Mouse (Mus musculus) heart, embryonic 10.5 days (tissue): ENCODE measurements around the gene Cep83. TPM values are rescaled to one million over a fixed set of nuclear protein-coding genes. Genes with fewer than 3 reads are reported as not detected.
"Not testable (repeated sequence)": the region's sequence is repeated elsewhere in the genome, so short reads cannot be mapped to it uniquely, and the experiment has no call there.

Experiments
- DNase-seq: peaks from one replicate; pipeline ENCODE4 v3.0.0-alpha.2; 2017; ENCODE audit warnings: low spot score
- H3K27ac ChIP-seq: fragments of 300-500 bp; sonication (generic); 2 replicates; pipeline ENCODE4 v1.5.1; 2016; ENCODE audit warnings: mild to moderate bottlenecking
- H3K27me3 ChIP-seq: fragments of 300-500 bp; sonication (generic); 2 replicates; pipeline ENCODE4 v1.6.1; 2016; ENCODE audit warnings: mild to moderate bottlenecking; ENCODE audit not compliant: poor library complexity, insufficient read depth, severe bottlenecking
- H3K36me3 ChIP-seq: fragments of 300-500 bp; sonication (generic); 2 replicates; pipeline ENCODE4 v1.6.1; 2016; ENCODE audit warnings: mild to moderate bottlenecking, moderate library complexity
- H3K4me1 ChIP-seq: fragments of 300-500 bp; sonication (generic); 2 replicates; pipeline ENCODE4 v1.6.1; 2016; ENCODE audit warnings: mild to moderate bottlenecking
- H3K4me3 ChIP-seq: fragments of 300-500 bp; sonication (generic); 2 replicates; pipeline ENCODE4 v1.5.1; 2016; ENCODE audit warnings: mild to moderate bottlenecking, moderate library complexity
- H3K9me3 ChIP-seq: fragments of 300-500 bp; sonication (generic); 2 replicates; pipeline ENCODE4 v1.6.1; 2016; ENCODE audit warnings: mild to moderate bottlenecking, moderate library complexity
- WGBS: fragments of 180-500 bp; shearing (Covaris S2); methylation state at CpG from one replicate; pipeline ENCODE4 v1.1.7; 2016; 5-methylcytosine and 5-hydroxymethylcytosine counted together
- polyA plus RNA-seq: library from polyadenylated mRNA; unstranded; fragments of >200 nt; fragmentation: Nextera tagmentation; extraction: Ambion mirVana; gene quantifications from 2 replicates; pipeline ENCODE4 v1.2.1, GENCODE M21; 2016

Gene Cep83
- polyA plus RNA-seq, 1 experiment from 2014 or later = 19.6 TPM

DNA sequence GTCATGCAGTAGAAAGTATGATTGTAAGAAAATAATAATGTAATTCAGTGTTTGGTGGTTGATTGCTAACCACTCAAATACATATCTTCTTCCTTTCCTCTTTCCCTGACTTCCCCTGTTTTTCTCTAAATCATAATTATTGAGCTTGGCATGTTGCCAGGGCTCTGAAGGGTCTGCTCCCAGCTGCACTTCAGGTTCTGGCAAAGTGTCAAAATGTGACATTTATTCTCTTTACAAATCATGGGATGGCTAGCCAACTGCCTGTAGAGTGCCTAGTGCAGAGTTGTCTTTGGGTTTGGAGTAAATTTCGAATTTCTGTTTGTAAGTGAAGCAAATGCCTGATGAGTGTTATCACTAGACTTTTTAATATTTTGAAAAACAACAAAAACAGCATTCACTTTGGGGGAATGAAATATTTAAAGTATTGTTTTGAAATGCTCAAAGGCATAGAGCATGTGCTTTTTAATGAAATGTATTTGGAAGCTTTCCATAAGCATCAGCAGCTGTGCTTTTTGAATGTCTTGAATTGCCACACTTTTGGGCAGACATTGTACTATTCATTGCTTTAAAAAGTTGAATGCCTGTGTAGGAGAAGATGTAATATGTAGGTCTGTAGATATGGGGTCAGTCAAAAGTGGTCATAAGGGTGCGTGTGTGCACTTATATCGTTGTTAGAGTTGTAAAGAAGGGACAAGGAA is 21.3 kb downstream of the Cep83 start:
- Histone ChIP-seq H3K4me3 (no peak overlapping the region), H3K4me1 (no peaks in the 10 kb centered on the region), H3K36me3 (no peaks in the 10 kb centered on the region), H3K27me3 (no peaks in the 10 kb centered on the region), H3K9me3 (no peaks in the 10 kb centered on the region), H3K27ac (no peak overlapping the region)
- DNase-seq = no peak
- 94% methylated on average over 3 of the region's 3 CpGs for WGBS

DNA sequence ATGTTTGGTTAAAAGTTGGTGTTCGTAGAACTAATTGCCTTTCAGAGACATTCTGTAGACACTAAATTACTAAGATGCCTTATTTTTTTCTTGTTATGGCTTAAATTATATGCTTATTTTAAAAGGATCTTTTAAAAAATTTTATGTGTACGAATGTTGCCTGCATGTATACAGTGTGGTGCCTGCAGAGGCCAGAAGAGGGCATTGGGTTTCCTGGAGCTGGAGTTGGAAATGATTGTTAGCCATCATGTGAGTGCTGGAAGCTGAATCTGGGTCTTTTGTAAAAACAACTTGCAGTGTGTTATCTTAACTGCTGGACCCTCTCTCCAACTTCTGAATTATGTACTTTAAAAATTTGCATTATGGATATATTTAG is 21.9 kb downstream of the Cep83 start:
- H3K27me3 ChIP-seq = no peaks in the 10 kb centered on the region
- H3K9me3 ChIP-seq = no peaks in the 10 kb centered on the region
- no peak overlapping the region for H3K27ac ChIP-seq
- H3K36me3 ChIP-seq = no peaks in the 10 kb centered on the region
- 94% methylated on average over 2 of the region's 2 CpGs for WGBS
- no peaks in the 10 kb centered on the region for H3K4me1 ChIP-seq
- no peak overlapping the region for H3K4me3 ChIP-seq
- no peak for DNase-seq

DNA sequence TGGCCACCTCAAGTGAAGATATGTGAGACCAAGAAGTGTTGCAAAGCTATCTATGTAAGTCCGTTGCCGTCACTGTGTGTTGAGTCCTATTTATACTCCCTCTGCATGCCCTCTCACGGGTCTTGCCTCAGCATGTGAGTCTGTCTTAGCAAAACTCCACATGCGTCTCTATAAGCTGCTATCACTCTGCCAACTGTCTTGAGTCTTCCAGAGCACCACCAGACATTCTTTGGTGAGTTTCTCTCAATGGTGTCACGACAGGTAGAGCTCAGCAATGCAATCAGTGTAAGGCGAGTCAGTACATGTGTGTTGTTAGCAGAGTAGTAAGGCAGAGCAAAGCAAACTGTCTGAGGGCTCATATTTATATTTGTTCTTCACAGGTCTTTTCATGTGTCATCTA is 31.8 kb downstream of the Cep83 start:
- Histone ChIP-seq H3K27ac (no peak overlapping the region), H3K4me3 (no peak overlapping the region), H3K27me3 (no peaks in the 10 kb centered on the region), H3K4me1 (0 out of 2 replicates have a peak, but pooled peaks cover 3% of the 10 kb centered on the region), H3K9me3 (no peaks in the 10 kb centered on the region), H3K36me3 (peaks cover 10% of the 10 kb centered on the region)
- no peak for DNase-seq
- WGBS = 85% methylated on average over 6 of the region's 6 CpGs

DNA sequence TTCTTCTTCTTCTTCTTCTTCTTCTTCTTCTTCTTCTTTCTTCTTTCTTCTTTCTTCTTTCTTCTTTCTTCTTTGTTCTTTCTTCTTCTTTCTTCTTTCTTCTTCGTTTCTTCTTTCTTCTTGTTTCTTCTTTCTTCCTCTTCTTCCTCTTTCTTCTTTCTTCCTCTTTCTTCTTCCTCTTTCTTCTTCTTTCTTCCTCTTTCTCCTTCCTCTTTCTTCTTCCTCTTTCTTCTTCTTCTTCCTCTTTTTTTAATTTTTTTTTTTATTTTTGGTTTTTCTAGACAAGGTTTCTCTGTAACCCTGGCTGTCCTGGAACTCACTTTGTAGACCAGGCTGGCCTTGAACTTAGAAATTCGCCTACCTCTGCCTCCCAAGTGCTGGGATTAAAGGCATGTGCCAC is 39.6 kb downstream of the Cep83 start:
- H3K36me3 ChIP-seq = not testable (repeated sequence)
- WGBS = 92% methylated on average over 2 of the region's 2 CpGs

DNA sequence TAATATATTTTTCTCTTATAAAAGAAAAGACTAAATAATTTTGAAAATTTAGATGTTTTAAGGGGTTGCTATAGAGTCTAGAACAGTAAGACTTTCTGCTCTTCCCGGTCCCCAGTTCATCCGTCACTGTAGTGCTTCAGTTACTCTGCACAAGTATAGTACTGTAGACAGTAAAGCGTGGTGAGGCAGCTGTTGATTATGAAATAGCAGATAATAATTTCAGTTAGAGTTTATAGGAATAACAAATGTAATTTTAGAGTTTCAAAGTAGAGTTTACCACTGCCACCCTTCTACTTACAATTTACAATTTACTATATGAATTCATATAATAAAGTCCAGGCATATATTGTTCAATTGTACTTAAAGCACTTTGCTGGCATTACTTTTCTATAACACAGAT is 42.0 kb downstream of the Cep83 start:
- Histone ChIP-seq H3K4me3 (no peak overlapping the region), H3K36me3 (peaks cover 6% of the 10 kb centered on the region; the same call in 1 of the 2 replicates), H3K27ac (no peak overlapping the region), H3K27me3 (no peaks in the 10 kb centered on the region), H3K4me1 (no peaks in the 10 kb centered on the region), H3K9me3 (no peaks in the 10 kb centered on the region)
- no peak for DNase-seq
- WGBS = 96% methylated on average over 3 of the region's 3 CpGs

More for the DNA sequence above, 39.6 kb downstream of the Cep83 start:
- H3K27me3 ChIP-seq, DNase-seq, H3K27ac ChIP-seq, H3K4me3 ChIP-seq, H3K9me3 ChIP-seq, H3K4me1 ChIP-seq: not testable (repeated sequence)

GRCm38 (mm10) chr10:94734829-94735228 is 46.4 kb downstream of the Cep83 start:
- whole genome bisulfite sequencing = 88% methylated on average over 3 of the region's 3 CpGs

DNA sequence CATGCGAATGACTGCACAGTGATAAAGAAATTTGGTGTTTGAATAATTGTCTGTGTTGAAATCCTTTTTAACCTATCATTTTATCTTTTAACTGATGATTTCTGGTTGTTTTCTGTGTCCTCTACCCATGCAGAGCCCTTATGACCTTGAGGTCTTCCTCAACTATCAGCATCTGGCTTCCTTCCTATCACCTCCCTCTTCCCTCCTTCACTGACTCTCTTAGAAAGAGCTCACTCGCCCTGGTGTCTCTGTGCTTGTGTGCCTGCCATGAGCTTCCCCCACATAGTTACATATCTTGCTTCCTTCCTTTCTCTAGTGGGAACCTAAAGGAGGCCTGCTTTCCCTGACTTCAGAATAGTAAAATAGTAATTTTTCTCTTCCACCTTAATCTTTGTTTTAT is 51.8 kb downstream of the Cep83 start:
- no peak overlapping the region for H3K27ac ChIP-seq
- no peak overlapping the region for H3K4me3 ChIP-seq
- no peaks in the 10 kb centered on the region for H3K4me1 ChIP-seq
- H3K9me3 ChIP-seq = no peaks in the 10 kb centered on the region
- no peaks in the 10 kb centered on the region for H3K27me3 ChIP-seq
- WGBS = 47% methylated on average over 2 of the region's 2 CpGs
- DNase-seq = no peak
- H3K36me3 ChIP-seq = 0 out of 2 replicates have a peak, but pooled peaks cover 4% of the 10 kb centered on the region

More at GRCm38 (mm10) chr10:94734829-94735228, 46.4 kb downstream of the Cep83 start:
- Histone ChIP-seq H3K4me1 (no peaks in the 10 kb centered on the region), H3K4me3 (no peak overlapping the region), H3K9me3 (no peaks in the 10 kb centered on the region), H3K27me3 (no peaks in the 10 kb centered on the region), H3K36me3 (no peaks in the 10 kb centered on the region; the same call in 1 of the 2 replicates), H3K27ac (no peak overlapping the region)
- DNase-seq = no peak

GRCm38 (mm10) chr10:94741459-94741858 is 53.0 kb downstream of the Cep83 start:
- DNase-seq = no peak
- WGBS = 96% methylated on average over 3 of the region's 3 CpGs

GRCm38 (mm10) chr10:94747011-94747410 is 58.6 kb downstream of the Cep83 start:
- no peaks in the 10 kb centered on the region for H3K4me1 ChIP-seq
- no peaks in the 10 kb centered on the region for H3K9me3 ChIP-seq
- no peak for DNase-seq
- H3K4me3 ChIP-seq = no peak overlapping the region
- no peaks in the 10 kb centered on the region for H3K27me3 ChIP-seq
- peaks cover 12% of the 10 kb centered on the region; the same call in 1 of the 2 replicates for H3K36me3 ChIP-seq
- no peak overlapping the region for H3K27ac ChIP-seq
- 92% methylated on average over 2 of the region's 2 CpGs for WGBS

More at GRCm38 (mm10) chr10:94741459-94741858, 53.0 kb downstream of the Cep83 start:
- no peaks in the 10 kb centered on the region for H3K4me1 ChIP-seq
- H3K4me3 ChIP-seq = no peak overlapping the region
- no peaks in the 10 kb centered on the region for H3K9me3 ChIP-seq
- H3K27me3 ChIP-seq = no peaks in the 10 kb centered on the region
- no peak overlapping the region for H3K27ac ChIP-seq
- H3K36me3 ChIP-seq = 0 out of 2 replicates have a peak, but pooled peaks cover 4% of the 10 kb centered on the region

DNA sequence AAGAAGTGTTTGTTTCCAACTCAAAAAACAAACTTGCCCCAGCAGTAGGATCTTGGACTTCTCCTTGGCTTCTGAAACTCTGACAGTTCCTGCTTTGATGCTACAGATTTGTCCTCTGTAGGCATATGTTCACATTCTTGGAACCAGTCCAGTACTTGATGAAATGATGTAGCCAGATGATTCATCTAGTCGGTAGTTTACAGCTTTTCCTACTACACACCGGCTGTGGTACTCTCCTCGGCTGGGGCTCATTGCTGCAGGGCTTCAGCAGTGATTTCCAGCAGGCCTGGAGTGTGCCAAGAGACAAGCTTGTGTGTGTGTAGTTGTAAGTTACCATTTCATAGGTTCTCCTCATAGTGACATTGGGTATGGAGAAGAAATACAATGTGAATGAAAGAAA is 83.0 kb downstream of the Cep83 start:
- no peaks in the 10 kb centered on the region for H3K27me3 ChIP-seq
- 79% methylated on average over 3 of the region's 3 CpGs for WGBS
- peaks cover 6% of the 10 kb centered on the region; the same call in 1 of the 2 replicates for H3K36me3 ChIP-seq
- no peak overlapping the region for H3K4me3 ChIP-seq
- no peaks in the 10 kb centered on the region for H3K9me3 ChIP-seq
- no peak overlapping the region for H3K27ac ChIP-seq
- DNase-seq = no peak
- no peaks in the 10 kb centered on the region for H3K4me1 ChIP-seq

- Histone ChIP-seq H3K9me3 (no peaks in the 10 kb centered on the region), H3K4me3 (no peak overlapping the region), H3K36me3 (peaks cover 6% of the 10 kb centered on the region), H3K4me1 (no peaks in the 10 kb centered on the region), H3K27ac (no peak overlapping the region), H3K27me3 (no peaks in the 10 kb centered on the region)
- no peak for DNase-seq
- 89% methylated on average over 3 of the region's 3 CpGs for WGBS
Observed at GRCm38 (mm10) chr10:94777576-94777975, 89.1 kb downstream of the Cep83 start.

DNA sequence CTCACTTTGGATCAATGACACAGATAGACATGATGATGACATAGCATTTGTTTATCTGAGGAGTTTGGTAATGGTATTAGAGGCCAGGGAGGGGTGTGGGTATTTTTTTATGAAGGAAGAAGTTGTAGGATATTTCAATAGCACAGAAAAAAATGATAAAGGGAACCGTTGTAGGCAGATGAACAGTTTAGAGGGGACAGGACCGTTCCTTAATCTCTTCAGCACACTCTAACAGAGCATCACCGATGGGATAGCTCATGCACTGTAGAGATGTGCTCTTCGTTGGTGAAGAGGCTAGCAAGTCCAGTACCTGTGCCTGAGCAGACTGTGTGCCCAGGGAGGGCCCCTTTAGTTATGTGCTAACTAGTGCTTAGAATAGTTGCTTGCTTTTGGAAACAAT is 90.9 kb downstream of the Cep83 start:
- H3K27me3 ChIP-seq = no peaks in the 10 kb centered on the region
- H3K36me3 ChIP-seq = peaks cover 6% of the 10 kb centered on the region
- H3K9me3 ChIP-seq = no peaks in the 10 kb centered on the region
- no peaks in the 10 kb centered on the region for H3K4me1 ChIP-seq
- no peak overlapping the region for H3K4me3 ChIP-seq
- H3K27ac ChIP-seq = no peak overlapping the region
- WGBS = 91% methylated on average over 4 of the region's 4 CpGs
- no peak for DNase-seq

- no peak overlapping the region for H3K27ac ChIP-seq
- H3K9me3 ChIP-seq = no peaks in the 10 kb centered on the region
- no peaks in the 10 kb centered on the region for H3K4me1 ChIP-seq
- no peaks in the 10 kb centered on the region for H3K27me3 ChIP-seq
- WGBS = 73% methylated on average over 3 of the region's 3 CpGs
- H3K36me3 ChIP-seq = peaks cover 6% of the 10 kb centered on the region
- H3K4me3 ChIP-seq = no peak overlapping the region
- no peak for DNase-seq
Observed at GRCm38 (mm10) chr10:94780618-94781262, 92.3 kb downstream of the Cep83 start.
